Mouse (Mus musculus): Measurements from ENCODE around the gene Cox10.

Cox10 gene

DNA sequence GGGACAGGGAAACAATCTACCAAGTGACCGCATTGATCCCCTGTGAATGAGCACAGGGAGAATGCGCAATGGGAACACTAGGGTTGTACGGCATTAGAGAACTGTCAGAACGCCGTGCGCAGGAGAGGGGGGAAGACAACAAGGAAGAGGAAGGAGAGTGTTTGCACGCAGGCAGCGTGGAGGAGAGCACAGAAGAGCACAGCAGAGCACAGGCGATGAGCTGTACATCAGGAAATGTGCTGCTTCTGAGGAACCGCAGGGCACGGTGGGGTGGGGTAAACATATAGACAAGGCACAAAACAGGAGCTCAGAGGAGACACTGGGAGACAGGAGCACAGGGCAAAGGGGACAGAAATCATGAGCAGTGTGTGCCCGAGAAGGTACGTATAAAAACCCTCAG, 31.8 kb downstream of the Cox10 start:
- DNase-seq (ENCODE audit: low read depth, low spot score): peak; percentile 61

DNA sequence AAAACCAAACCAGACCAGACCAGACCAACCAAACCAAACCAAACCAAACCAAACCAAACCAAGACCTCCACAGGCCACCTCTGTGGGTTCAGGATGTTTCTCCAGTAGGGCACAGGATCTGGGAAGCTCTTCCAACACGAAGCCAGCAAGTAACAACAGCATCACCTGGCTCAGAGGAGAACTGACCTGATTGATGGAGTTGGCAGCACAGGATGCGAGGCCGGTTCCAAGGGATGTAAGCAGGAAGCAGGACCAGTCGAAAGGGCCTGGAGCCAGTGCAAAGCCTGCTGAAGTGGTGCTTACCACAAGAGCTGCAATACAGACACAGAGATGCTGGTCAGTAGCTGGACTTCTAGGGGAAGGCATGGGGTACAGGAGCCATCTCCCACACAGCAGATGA, 34.2 kb downstream of the Cox10 start:
- no peak for DNase-seq (ENCODE audit: low read depth, low spot score)

DNA sequence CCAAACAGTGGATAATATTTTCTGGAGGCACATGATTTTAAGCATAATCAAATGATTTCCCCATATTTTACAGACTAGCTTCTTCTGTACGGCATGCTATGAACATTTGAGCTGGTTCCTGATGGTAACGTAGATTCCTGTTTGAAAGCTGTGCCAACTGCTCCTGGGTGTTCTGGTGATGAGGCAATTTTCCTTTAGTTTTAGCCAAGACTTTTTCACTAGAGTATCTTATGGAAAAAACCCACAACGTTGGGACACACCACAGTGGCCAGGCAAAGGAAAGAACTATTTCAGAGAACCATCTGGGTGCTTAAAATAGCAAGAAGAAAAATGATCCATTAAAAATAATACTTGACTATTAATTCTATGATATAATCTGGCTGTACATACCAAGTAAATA, 35.2 kb downstream of the Cox10 start:
- DNase-seq (ENCODE audit: low read depth, low spot score): no peak

DNA sequence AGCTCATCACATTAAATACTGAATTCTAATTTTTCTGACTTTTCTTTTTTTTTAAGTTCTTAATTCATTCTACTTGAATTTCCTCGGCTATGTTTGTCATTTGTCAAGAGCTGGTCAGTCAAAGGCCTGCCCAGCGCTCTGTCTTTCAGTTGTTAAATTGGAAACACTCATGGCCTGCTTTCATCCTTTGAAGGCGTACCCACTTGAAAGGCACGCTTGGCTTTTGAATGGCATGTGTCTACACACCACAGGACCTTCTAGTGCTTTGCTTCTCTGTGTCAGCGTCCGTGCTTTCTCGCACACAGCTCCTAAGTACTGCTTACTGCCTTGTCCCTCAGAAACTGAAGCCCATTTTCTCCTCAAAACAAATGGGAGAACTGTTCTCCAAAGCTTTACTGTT, 38.0 kb downstream of the Cox10 start:
- no peak for DNase-seq (ENCODE audit: low read depth, low spot score)

DNA sequence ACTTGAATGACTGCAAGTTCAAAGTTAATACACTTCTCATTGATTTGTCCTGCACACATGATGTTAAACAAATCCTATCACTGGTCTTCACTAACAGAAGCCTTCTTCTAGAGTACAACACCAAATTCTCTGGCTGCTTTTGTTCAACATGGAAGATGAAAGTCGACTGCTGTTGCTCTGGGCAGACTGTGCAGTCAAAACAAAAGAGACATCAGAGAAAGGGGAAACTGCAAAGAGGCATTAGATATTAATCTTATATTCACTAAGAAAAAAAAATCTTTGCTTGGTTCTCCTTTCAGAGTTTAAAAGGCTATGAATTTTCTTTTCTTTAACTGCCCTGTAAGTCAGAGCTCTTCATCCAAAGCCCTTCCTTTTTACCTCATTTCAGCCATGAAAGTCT, 39.7 kb downstream of the Cox10 start:
- no peak for DNase-seq (ENCODE audit: low read depth, low spot score)

DNA sequence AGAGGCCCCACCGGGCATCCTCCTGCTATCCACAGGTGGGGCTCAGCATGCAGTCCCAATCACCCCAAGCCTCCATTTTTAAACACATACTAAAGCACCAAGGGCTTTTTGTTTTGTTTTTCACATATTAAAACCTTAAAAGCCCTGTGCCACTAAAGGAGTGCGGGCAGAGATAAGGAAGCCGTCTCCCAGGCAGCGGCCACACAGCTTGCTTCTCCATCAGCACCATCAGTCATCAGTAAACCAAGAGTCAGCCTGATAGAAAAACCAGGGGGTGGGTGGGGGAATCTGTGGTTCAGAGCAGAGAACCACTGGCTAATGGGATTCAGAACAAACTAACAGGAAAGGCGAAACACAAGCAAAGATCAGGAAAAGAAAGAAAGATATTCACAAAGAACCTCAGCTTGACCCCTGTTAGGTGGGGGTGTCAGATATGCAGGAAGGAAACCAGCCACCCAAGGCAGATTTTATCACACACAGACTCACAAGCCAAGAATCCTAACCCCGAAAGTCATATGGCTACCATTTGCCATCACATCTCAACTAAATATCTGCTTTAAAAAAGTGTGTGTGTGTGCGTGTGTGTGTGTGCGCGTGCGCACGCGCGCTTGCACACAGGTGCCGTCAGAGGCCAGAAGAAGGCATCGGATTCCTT, 41.7 kb downstream of the Cox10 start:
- peak; percentile 73 for DNase-seq (ENCODE audit: low read depth, low spot score)

DNA sequence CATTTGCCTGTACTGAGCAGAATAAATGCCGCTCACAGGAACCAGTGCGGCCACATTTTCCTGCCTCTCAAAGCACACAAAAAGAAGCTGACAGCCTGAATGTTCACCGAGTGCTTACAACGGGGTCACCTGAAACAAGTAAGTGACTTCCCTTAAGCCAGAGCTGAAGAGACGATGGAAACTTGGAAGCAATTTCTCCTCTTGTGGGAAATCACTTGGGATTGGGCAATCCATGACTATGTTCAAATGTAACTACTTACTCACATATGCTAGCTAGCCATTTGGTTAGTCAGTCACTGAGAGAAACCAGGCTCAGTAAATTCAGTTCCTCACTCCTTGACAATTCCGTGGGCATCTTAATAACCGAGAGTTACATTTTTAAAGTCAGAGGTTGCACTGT, 43.0 kb downstream of the Cox10 start:
- DNase-seq (ENCODE audit: low read depth, low spot score): no peak

DNA sequence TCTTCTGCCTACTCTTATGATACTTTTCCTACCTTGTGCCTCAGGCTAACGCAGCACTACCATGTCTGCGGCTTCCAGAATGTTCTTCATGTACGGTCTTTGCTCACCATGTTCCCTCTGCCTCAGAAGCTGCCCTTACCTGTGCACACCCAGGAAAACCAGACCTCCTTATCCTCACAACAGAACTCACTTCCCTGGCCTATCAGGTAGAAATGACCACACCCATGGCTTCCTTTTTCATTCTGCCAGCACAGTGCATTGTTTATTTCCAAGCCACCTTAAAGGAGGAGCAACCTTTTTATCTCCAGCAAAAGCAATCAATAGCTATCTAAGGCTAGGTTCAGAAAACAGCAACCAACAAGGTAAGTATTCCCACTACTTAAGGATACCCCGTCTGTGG, 43.6 kb downstream of the Cox10 start:
- DNase-seq (ENCODE audit: low read depth, low spot score): no peak

DNA sequence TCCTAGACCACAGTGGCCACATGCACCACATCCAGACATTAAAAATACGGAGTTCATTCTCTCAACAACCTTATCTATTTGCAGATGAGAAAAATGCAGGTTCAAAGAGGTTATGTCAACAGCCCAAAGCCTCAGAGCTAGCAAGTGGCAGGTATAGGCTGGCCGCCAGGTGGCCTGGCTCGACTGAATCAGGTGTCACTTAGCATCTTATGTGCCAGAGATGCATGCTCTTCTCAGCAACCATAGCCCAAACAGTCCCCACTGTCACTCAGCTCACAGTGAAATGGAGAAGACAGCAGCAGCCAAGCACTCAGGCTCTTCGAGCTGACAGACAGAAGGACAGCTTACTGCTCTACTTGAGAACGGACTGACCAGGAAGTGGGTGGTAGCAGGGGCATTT, 44.6 kb downstream of the Cox10 start:
- DNase-seq (ENCODE audit: low read depth, low spot score): no peak

DNA sequence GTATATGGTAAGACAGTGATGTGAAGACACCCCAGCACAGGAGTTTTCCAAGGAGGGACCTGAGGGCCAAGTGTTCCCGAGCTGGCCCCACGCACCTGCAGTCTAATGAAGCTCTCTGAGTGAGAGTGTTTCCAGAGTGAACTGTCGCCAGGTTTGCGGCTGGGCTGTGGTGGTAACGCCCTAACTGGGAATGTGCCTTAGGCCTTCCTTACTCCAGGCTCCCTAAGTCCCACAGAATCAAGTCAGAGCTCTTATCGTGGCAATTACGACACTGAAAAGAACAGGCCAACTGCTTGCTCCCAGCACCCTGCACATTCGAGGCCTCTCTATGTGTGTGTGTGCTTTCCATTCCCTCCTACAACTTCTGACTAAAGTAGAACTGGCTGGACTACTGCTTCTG, 51.8 kb downstream of the Cox10 start:
- DNase-seq (ENCODE audit: low read depth, low spot score): no peak

DNA sequence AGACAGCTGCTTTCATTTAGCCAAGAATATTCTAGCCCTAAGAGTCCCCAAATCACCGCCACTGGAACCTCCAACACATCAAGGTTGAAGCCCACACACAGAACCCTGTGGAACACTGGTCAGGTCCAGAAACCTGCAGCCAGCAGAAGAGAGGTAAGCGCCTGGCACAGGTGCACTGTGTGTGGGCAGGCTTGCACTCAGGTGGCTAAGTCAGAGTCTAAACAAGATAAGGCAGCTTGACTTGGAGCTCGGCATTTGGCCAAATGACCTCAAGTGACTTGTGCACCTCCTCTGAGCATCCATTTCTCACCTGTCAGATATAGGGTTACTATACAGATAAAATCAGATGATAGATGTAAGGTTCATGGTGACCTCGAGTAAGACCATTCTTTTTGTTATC, 53.4 kb downstream of the Cox10 start:
- DNase-seq (ENCODE audit: low read depth, low spot score): no peak

DNA sequence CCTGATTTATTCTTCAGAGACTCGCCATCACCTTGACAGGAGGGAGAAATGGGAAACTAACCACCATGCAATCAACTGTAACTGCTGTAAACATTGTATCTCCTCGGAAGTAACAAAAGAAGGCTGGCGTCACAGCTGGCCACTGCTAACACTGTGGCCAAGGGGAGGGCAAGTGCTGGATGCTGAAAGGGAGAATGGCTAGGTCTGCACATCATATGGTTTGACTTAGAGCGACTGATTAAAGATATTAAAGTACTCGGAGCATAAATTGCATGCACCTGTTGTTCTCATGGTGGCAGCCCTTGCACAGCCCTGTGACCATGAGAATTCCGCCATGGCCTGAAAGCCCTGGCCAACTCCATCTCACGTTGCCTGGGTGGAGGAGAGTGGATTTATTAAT, 54.7 kb downstream of the Cox10 start:
- no peak for DNase-seq (ENCODE audit: low read depth, low spot score)

DNA sequence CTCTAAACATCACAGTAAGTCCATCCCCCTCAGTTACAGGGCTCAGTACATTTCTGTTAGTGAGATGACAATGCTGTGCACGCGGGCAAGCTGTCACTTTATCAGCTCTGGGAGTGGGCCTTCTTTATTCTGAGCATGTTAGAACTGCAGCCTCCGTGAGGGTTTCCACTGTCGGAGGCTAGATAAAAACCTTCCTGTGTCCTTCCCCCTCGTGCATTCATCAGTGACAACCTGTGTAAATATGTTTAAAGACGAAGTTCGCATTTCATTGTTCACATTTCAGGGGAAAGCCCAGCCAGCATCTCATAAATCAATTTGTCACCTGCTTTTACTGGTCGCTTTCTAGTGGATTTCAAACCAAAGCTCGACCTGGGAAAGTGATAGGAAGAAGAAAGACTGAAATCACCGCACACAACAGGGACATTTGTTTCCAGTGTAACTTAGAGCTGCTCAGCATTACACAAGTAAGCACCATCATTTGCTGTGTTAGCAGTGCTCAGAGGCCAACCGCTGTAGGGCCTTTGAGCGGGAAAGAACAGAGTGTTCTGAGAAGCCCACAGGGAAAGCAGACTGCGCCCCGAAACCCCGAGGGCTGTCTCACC, 55.8 kb downstream of the Cox10 start:
- DNase-seq (ENCODE audit: low read depth, low spot score): no peak

DNA sequence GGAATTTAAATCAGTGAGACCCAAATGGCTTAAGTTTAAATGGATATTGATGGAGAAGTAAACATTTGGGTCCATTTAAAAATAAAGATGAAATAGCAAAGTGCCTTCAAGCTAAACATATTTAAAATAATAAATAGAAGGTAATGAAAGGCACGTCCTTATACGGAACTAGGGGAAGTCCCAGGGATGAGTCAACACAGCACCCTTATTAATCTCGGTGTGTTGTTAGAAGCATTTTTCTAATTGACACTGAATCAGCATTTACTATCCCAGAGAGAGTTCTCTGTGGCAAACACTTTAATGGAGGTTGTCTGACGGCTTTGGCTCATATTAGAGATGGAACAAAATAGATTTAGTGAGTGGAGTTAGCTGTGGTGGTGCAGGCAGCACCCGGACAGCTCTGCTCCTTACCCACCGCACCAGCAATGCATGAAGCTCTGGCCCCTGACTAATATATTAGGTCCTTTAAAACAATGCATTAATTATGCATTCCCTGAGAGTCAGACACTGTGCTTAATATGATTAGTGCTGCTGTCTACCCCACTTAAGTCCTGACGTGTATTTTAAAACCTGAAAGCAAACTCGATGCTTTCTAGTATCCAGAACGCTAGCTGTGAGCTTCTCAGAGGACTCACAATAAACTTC, 56.7 kb downstream of the Cox10 start:
- no peak for DNase-seq (ENCODE audit: low read depth, low spot score)

DNA sequence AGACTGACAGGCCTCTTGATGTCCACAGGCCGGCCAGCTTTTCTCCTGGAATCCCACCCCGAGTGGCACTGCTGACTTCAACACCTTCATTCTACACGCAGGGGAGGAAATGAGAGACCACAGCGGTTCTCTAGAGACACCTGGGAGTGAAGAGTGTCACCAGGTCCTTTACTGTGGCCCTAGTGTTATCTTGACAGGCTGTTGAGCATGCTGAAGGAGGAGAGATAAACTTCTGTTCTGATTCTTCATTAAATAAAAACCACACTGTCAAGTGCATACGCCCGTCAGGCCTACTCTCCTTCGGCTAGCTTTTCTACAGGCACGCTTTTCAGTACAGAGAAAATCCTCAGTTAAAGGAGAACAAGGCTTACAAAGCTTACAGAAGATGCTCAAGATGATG, 60.0 kb downstream of the Cox10 start:
- DNase-seq (ENCODE audit: low read depth, low spot score): no peak

DNA sequence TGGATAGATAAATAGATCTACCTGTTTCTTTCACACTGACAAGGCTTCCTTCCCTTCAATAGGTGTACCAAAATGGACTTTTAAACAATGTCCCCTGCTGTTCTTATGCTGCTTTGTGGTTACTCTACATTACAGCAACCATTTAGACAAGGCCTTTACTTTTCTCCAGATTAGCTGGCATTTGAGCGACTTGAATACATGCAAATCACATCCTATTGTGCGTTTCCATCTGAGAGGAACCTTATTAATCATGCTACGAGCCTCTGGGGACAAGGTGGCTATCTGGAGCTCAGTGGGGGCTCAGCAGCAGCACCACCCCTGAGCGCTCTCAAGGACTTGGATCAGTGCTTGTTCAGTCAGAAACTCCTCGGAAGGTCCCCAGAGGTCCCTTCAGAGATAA, 61.1 kb downstream of the Cox10 start:
- DNase-seq (ENCODE audit: low read depth, low spot score): no peak

DNA sequence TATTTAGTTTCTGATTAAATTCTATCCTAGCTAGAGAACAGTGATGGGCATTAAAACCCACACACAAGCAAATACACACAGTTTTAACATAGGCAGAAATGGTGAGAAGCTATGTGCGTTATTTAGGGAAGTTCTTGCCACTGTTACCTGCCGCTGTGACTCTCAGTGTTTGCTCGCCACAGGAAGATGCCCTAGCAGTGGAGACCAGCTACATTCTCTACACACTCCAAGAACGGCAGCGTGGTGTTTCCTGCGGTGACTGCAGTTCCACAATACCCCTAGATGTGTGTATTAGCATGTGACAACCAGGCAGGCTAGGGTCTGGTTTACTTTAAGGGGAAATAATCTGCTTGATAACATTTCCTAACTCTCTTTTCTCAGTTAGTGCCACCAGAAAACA, 64.0 kb downstream of the Cox10 start:
- DNase-seq (ENCODE audit: low read depth, low spot score): no peak

DNA sequence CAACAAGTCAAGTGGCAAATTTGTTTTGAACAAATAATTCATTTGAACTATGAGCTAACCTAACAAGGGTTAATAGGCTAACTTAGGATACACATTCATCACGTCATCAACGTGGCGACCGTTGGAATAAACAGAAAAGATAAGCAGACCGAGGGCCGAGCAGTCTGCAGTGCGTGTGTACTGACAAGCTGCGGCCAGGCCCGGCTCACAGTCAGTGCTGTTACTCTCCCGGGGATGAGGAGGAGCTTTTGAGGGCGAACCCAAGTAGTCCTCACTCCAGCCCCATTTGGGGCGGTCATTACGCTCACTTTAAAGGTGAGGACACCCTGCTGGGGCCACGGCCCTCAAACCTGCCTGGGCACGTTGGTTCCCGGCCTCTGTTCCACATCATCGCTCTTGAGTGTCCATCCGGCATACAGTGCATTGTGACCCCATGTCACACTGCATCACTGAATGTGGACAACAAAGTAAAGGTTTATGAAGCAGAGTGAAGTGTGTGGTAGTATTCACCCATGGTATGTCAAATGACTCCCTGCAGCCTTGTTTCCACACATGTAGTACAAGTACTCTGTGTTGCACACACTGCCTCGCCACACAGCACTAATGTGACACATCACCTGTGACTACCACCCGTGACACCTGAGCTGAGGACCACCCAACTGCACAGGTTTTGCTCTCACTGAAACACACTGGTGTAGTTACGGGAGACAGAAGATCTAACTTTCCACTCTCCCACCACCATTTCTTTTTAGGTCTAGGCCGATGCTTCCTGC, 68.4 kb downstream of the Cox10 start:
- no peak for DNase-seq (ENCODE audit: low read depth, low spot score)

DNA sequence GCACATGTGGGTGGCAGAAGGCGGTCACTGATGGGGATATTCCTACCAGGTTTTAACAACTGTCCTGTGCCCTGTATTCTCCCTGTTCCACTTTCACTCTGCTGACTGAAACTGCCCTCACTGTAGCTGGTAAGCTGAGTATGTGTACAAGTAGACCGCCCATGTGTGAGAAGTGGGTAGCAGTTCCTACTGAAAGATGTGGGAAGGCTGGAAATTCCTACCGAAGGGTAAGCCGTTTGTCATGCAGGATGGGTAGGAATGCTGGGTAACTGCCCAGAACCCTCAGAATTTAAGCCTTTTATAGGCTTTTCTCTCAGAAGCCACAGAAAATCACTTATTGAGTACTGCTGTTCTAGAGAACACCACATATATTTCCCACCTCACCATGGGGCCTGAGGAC, 75.1 kb downstream of the Cox10 start:
- no peak for DNase-seq (ENCODE audit: low read depth, low spot score)

DNA sequence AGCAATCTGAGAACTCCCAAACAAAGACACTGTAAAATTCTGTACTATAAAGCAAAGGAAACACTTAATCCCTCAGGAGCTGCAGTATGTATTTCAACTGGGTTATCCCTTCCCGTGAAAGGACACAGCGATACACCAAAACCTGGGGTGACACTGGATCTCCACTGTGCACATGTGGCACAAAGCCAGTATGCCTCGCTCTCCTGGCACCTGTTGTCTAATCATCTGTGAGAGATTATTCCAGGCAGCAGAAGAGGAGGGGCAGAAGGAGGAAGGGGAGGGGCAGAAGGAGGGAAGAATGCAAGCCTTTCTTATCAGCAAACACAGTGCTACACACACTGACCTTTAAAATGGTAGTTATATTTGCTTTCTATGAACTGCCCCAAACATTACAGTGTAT, 75.8 kb downstream of the Cox10 start:
- no peak for DNase-seq (ENCODE audit: low read depth, low spot score)

DNA sequence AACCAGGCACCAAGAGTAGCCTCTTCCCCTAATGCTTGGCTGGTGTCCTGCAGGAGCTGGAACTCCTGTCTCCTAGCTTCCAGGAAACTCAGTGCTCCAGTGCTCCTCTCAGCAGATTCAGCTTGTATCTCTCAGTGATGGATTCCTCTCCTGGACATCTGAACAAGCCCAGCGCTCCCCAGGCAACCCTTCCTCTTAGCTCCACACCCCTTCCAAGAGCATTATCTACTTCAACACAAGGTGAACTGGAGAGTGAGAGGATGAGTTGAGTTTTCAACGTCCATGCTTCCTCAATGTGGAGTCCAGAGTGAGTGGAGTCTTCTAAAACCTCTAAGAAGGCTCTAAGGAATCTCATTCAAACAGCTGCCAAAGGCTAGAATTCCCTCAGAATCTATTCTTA, 76.6 kb downstream of the Cox10 start:
- DNase-seq (ENCODE audit: low read depth, low spot score): no peak

DNA sequence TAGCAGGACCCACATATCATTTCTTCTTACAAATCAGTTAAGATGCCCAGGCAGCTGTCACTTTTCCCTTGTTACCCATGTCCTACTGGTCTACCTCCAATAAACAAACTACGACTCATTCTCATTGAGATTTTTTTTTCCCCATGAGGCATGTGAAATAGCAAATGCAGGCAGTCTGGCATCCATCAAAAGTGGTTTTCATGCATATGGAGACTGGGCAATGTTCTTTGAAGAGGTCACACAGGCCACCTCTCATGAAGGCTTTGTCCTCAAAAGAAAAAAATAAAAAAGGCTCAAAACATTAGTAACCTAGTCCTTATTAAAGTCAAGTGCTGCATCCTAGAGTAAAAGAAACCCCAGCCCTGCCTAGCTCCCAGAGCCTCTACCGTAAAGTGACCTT, 78.2 kb downstream of the Cox10 start:
- DNase-seq (ENCODE audit: low read depth, low spot score): no peak
